Mouse (Mus musculus) layer of hippocampus, adult 9-11 months (tissue): ENCODE data around the gene Zfp280d.
A peak's percentile ranks its signal among the peaks of the same experiment; 100 is the strongest.

Experiments used
- DNase-seq: peaks from one replicate; pipeline ENCODE4 v3.0.0; 2022

Gene Zfp280d

DNA sequence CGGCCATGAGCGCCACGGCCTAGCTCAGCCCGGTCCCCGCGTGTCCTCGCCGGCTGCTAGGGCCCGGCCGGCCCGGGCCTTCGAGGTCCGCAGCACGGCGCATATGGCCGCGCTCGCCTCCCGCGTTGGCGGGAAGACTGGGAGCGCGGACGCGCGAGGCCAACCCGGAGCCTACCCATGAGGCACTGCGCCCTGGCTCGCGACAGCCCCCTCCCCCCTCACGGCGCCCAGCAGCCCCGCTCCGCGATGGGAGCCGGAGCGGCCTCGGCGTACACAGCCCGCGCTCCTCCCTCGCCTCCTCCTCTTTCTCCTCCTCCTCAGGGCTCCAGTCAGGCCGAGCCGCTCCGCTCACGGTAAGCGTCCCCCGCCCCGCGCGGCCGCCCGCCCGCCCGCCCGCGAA, at the start of gene Zfp280d:
TSS of gene Zfp280d (plus strand) at position 184 of the 400 bp plus-strand sequence.
- DNase-seq = peak; percentile 92

DNA sequence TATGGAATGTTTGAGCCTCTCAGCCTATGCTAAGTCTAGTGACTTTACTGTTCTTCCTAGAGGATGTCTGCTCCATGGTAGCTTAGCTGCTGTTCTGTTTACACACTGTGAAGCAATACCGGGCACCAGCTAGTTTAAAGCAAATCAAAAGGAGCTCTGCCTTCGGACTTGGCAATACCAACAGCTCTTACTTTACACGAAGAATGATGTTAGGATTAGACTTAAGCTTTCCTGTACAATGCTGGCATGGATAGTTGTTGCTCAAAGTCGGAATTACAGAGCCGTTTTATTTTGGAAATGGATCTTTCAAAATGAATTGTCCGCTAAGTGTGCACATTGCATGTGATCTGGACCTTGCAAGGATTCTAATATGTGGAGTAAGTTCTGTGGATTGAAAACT, 48.1 kb upstream of the Zfp280d start:
- no peak for DNase-seq

DNA sequence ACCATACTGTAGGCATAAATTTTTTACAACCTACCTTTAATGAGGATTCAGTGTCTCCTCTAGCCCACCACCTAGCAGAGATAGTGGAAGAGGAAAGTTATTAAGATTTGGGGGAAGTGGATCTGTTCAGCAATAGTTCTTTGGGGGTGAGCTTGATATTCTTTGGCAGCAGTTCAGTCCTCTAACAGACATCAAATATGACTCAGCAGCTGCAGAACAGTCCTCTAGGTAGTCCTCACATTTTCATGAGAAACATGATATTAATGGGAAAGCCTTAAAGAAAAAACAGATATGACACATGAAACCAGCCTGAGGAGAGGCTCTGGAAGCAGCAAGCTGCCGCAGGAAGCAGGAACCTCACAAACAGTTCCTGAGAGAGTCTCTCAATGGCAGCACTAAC, 22.0 kb upstream of the Zfp280d start:
- no peak for DNase-seq

DNA sequence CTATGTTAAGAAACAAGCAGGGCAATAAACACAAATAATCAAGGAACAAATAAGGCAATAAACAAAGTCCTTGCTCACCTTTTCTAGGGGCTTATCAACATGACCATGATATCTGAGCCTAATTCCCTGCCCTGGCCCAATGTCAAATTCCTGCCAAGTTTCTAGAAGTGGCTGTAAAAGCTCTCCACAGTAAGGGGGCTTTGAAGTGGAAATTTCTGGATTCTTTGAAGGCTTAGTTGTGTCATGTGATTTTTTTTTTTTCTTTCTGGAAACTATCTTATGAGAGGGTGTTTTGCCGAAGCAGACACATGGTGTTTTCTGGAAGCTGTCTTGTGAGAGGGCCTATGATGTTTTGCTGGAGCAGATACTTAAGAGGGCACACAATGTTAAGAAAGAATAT, 19.4 kb upstream of the Zfp280d start:
- DNase-seq = no peak

DNA sequence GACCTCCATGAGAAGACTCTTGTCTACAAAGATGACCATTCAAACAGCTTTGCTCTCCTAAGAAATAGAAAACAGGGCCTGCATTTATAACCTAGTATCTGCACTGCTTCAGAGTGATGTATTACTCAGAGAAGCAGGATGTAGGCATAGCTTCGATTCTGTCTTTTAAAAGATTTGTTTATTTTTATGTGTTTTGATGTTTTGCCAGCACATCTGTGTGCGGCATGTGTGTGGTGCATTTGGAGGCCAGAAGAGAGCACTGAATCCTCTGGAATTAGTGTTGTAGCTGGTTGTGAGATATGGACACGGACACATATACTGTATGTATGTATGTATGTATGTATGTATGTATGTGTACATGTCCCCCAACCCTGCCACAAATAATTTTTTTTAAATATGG, 18.0 kb upstream of the Zfp280d start:
- DNase-seq = no peak

DNA sequence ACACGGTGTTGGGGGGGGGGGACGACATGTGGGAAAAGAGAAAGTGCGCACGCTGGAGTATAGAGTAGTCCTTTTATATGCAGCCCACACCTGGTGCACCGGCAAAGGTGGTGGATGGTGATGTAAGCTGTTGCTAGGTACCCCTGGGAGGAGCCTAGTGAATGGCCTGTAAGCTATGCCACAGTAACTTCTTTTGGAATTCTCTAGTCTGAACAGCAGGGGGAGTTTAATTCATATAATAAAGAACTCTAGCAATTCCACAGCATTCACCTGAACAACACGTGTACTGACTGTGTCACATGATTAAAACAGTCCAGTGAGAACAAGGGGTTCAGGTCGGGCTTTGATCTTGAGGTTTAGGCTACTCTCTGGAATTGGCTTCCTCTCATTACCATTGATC, 14.3 kb upstream of the Zfp280d start:
- no peak for DNase-seq

DNA sequence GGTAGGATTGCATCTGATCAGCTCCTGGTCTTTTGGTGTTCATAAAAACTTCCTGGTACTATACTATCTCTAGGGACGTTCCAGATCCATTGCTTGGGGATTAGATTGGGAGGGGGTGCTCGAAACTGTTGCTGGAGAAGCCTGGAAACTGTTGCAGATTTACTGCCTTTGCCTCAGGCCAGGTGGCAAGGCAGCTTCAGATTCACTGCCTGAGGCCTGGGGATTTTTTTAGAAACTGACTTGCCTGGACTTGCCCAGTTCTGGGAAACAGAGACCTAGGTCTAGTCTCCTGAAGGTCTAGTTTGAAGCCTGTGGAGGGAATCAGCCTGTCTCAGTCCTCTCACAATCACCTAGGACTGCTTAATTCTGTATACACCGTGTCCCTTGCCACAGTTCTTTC, 9.8 kb upstream of the Zfp280d start:
- no peak for DNase-seq

DNA sequence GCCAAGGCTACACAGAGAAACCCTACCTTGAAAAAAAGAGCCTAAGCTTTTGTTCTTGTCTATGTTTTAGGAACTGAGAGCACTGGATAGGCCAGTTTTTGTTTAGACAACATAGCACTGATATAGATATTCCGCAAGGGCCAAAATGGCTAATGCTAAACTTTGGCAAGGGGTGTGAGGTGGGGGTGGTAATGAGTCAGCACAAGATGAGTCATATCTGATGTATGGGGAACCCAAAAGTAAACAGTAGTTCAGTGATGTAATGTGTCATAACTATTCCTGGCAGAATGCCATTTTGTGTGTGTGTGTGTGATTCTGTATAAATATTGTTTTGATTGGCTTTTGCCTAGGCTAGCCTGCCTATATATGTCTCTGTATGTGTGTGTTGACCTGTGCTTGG, 4.5 kb upstream of the Zfp280d start:
- no peak for DNase-seq

DNA sequence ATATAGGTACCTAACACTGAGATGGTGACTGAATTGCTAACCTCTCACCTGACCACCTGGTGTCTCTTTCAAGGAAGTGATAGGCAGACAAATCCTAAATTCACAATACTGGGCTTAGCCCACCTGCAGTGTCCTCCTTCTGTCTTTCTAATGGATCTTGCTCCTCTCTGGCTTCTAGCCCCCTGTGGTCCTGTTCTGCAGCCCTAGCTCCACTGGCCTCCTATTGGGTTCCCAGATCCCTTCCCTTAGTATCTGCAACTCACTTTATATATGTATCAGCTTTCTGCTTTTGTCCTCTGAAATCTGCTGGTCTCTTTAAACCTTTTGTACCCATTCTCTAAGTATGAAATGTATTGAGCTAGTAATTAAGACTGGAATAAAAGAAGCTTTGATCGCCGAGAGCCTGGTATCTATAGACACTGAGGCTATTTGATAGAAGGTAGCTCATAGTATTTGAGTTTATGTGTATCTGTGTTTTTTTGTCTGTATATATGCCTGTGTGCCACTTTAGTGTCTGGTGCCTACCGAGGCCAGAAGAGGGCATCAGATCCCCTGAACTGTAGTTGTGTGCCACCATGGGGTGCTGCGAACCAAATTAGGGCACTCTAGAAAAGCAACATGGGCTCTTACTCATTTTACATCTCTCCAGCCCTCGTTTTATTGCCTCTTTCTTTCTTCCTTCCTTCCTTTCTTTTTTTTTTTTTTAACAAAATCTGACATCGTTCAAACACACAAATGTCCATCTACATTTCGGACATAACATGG, 832 bp upstream of the Zfp280d start:
- DNase-seq = no peak

DNA sequence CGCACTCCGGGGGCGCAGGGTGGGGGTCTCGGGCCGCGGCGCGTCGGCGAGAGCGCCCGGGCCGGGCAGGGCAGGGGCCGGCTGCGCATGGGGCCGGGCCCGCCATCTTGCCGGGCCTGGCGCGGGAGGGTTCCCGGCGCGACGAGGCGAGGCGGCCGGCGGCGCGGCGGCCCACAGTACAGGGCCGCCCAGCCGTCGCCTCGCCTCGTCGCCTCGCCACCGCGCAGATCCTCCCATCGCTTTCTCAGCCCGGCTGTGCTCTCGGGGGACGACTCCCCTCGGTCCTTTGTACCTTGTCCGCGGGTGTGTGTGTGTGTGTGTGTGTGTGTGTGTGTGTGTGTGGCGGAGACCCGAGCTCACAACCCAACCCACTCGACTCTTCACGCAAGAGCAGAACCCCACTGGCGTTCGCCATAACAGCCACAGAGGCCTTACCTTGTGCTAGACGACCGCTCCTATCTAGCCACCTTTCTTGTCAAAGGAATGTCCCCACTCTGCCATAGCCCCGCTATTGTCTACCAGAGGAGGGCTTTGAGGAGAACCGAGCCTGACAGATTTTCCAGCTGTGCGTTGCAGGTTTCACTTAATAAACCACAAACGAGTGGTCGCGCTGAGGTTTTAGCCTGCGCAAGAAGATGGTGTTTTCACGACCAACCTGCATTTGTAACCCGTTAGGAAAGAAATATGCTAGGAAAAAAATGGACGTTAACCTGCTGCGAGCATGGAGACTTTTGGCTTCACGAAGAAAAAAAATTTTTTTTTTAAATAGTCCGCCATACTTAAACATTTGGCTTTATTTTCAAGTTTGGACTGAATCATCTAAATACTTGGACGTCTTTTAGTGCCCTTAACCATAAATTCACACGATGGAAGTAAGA, 680 bp downstream of the Zfp280d start:
- DNase-seq = peak; percentile 30

DNA sequence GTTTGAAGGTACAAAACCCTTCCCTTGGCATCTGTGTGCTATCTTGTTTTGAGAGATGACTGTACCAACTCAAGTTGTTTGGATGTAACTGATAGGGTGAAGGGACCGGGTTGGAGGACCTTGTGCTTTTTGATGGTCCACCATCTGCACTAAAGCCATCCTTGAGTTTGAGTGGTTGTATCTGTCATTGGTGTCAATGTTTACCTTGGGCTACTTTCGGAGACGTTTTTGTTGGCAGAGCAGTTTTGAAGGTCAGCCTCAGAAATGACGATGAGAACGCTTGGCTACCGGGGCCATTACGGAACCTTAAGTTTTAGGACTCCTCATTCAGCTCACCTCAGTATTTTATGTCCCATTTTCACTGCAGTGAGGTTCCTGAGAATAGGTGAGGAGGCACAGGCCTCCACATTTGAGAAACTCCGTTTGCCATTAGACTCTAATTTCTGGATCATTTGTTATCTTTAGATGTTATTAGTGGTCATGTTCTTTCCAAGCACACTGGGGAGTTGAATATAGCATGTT, 1.4 kb downstream of the Zfp280d start:
- DNase-seq = no peak

DNA sequence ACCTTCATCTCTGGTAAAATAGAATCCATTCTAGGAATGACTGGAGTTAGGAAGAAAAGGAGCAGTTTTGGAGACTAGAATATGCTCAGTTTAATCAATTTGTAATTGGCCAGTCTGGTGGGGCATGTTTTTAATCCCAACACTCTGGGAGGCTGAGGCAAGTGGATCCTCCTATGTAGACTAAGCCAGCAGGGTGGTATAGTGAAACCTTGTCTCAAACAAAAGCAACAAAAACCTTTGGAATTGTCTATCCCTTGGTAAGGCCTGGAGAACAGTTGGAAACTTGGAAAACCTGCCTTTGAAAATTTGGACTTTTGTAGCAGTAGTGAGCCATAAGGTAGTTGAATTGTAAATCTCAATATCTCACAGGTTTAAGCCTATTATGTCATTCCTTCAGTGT, 2.3 kb downstream of the Zfp280d start:
- no peak for DNase-seq

DNA sequence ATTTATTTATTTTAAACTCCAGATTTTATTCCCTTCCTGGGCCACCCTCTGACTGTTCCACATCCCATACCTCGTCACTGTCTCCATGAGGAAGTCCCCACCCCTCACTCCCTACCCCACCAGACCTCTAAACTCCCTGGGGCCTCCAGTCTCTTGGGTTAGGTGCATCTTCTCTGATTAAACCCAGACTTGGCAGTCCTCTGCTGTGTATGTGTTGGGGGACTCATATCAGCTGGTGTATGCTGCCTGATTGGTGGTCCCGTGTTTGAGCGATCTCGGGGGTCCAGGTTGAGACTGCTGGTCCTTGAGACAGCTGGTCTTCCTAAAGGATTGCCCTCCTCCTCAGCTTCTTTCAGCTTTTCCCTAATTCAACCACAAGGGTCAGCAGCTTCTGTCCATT, 5.3 kb downstream of the Zfp280d start:
- no peak for DNase-seq

DNA sequence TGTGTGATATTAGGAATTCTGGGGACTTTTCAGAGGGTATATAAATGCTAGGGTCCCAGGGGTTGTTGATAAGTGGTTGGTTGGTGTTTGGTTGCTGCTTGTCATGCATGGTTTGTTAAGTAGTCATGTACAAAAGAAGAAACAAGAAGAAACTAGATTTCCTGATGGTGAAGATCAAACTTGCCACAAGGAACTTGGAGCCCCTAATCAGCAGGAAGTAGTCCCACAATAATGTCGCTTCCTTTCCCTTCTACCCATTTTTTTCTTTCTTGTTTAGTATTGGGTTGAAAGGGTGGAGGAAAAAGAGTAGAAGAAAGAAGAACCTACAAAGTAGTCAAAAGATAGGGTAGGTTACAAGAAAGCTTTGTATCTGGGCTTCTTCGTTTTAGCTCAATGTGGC, 13.0 kb downstream of the Zfp280d start:
- DNase-seq = no peak

DNA sequence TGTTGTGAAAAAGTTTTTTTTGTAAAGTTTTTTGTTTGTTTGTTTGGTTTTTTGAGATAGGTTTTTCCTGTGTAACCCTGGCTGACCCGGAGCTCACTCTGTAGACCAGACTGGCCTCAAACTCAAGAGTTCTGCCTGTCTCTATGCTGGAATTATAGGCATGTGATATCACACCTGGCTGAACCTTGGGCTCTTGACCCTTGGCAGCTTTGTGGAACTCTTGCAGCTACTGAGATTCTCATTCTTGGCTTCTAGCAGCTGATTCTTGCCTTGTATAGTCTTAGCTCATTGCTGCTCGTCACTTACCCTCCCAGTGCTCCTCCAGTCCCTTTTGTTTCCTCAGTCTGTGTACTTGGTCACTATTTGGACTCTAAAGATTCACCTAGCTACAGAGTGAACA, 13.6 kb downstream of the Zfp280d start:
- DNase-seq = no peak

DNA sequence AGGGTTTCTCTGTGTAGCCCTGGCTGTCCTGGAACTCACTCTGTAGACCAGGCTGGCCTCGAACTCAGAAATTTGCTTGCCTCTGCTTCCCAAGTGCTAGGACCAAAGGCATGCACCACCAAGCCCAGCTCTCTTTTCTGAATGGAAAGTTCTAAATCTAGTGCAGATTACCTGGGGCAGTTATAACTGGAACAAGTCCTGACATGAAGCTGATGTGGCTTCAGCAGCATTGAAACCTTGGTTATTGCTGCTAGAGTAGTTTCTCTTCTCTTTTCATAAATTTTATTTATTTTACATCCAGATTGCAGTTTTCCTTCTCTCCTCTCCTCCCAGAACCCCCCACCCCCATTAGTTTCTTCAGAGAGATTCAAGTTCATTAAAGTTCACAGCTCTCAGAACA, 14.4 kb downstream of the Zfp280d start:
- DNase-seq = no peak

DNA sequence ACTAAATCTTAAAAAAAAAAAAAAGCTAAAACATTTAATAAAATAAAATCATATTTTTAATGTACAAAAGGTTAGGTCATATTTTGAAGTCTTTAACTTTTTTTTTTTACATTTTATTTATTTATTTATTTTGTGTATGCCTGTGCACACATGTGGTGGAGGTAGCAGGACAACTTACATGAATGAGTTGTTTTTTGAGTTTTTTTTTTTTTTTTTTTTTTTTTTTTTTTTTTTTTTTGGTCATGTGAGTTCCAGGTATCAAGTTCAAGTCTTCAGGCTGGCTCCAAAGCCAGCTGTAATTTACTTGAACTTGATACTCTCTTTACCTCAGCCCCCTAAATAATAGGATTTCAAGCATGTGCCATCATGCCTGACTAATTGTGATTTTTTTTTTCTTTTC, 19.4 kb downstream of the Zfp280d start:
- no peak for DNase-seq

DNA sequence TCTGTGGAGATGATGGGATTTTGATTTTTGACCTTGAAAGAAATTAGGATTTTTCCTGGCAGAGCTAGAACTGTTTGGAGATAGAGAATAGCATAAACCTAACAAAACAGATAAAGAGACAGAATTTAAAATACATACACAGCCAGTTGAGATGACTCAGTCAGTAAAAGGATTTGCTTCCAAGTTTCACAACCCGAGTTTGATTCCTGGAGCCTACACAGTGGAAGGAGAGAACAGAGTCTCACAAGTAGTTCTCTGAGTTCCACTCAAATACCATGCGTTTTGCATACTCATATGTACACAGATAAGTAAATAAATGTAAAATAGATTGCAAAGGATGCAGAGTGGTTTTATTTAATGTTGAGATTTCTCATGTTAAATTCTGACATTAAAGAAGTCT, 35.1 kb downstream of the Zfp280d start:
- DNase-seq = no peak

DNA sequence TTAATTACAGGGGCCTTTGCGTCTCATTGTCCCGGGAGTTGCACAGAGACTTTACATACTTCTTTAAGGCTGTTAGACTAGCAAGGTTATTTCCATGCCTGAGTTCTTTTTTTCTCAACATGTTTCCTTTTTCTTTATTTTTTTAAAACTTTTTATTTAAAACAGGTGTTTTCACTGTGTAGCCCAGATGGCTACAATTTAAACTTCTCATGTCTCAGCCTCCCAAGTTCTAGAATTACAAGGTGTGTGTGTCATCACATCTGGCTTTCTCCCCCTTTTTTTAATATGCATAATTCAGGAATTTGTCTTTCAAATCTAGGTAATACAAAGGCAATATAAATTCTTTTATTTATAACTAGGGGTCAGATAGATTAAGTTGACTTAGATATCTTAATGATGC, 58.6 kb downstream of the Zfp280d start:
- no peak for DNase-seq

DNA sequence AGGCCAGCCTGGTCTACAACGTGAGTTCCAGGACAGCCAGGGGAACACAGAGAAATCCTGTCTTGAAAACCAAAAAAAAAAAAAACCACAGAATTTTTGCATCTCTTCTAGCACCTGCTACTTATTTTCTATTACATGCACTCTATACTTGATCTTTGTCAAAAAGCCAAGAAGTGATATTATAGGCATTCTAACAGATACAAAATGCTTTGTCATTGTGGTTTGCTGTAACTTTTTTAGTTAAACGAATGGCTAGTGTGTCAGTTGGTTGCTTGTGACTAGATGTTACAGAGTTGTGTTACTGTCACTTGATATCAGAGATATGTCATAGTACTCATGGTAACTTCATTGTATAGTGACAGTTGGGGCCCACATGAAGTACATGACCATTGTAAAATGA, 61.4 kb downstream of the Zfp280d start:
- no peak for DNase-seq

DNA sequence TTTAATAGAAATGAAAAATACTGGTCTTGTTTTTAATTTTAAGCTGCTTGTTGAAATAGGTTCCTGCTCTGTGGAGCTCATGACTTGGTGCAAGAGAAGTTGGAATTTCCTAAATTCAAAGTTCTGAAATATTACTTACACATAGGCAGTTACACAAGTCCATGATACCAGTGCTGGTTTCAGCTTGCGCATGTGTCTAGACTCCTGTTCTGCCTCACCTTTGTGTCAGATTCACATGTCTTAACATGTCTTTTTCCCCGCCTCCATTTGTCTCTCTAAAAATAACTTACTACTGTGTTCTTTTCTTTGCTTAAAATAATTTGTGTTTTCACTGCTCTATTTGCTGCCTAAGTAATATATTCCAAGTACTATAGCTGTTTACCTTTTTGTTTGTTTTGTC, 64.5 kb downstream of the Zfp280d start:
- no peak for DNase-seq

DNA sequence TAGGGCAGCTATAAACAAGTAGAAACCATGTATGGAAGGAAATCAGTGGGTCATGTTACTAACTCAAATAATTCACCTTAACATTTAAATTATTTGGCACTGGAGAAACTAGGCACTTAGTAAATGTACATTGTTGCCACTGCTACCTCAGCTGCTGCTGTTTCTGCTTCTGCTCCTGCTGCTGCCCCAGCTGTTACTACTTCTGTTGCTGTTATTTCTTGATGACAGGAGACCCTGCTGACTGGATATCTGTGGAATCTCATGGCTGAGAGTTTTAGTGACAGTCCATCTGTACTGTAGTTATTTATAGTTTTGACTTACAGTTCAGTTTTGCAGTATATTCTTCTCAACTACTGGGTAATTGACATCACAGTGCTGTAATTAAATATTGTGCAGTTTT, 69.2 kb downstream of the Zfp280d start:
- peak; percentile 7 for DNase-seq

DNA sequence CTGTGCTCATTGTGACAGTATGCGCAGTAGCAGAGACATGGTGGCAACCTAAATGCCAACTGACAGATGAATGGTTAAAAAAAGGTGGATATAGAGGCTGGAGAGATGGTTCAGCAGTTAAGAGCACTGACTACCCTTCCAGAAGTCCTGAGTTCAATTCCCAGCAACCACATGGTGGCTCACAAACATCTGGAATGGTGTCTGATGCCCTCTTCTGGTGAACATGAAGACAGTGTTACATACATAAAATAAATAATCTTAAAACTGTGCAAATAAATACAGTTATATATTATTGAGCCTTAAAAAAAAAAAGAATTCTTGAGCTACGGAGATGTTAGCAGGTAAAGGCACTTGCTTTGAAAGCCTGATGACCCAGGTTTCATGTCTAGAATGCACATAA, 97.7 kb downstream of the Zfp280d start:
- DNase-seq = no peak

DNA sequence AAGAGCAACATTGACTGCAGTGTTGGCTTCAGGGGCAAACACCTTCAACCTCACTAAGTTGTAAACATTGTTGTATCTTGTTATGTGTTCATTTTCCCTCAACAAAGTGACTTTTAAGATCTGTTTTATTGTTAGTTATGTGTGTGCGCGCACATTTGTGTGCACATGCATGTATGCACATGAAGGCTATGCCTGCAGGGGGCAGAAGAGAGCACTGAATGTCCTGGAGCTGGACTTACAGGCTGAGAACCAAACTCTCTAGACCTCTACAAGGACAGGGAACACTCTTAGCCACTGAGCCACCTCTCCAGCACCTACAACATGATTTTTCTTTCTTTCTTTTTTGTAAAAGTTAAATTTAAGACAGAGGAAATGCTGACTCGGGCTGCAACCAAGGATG, 99.4 kb downstream of the Zfp280d start:
- DNase-seq = no peak
